Mouse (Mus musculus) CH12.LX (cell line): ENCODE measurements at regions not wholly inside any gene's neighbourhood (a gene's known extent, or its start where the extent isn't known, plus 50 kb on each side); places are given as distances from the start of the nearest gene placed in this dataset.

Experiments
- BHLHE40 ChIP-seq: IDR thresholded peaks from 2 replicates; pipeline ENCODE4 v1.6.1; 2011; ENCODE audit warnings: mild to moderate bottlenecking, low read depth, low read length, improper control_type of control experiment
- CTCF ChIP-seq, 2 experiments: IDR thresholded peaks in 1 of 2; conservative IDR thresholded peaks in 1 of 2; 2 replicates each; pipeline ENCODE4 v1.5.1; 2011 to 2012; ENCODE audit warnings: low read depth in 2 of 2, low read length in 2 of 2, improper control_type of control experiment in 1 of 2, inconsistent platforms in 1 of 2, mild to moderate bottlenecking in 1 of 2, moderate library complexity in 1 of 2
- E2F4 ChIP-seq: IDR thresholded peaks from 2 replicates; pipeline ENCODE4 v1.6.1; 2011; ENCODE audit warnings: low read depth, low read length, improper control_type of control experiment; ENCODE audit not compliant: insufficient replicate concordance
- KAT2A ChIP-seq: IDR thresholded peaks from 2 replicates; pipeline ENCODE4 v1.6.1; 2012; ENCODE audit warnings: low read length, improper control_type of control experiment, inconsistent platforms; ENCODE audit not compliant: insufficient replicate concordance
- MYC ChIP-seq: IDR thresholded peaks from 2 replicates; pipeline ENCODE4 v1.6.1; 2011; ENCODE audit warnings: low read depth, mild to moderate bottlenecking, improper control_type of control experiment, low read length
- RAD21 ChIP-seq: IDR thresholded peaks from 2 replicates; pipeline ENCODE4 v1.6.1; 2011; ENCODE audit warnings: low read depth, mild to moderate bottlenecking, low read length, improper control_type of control experiment, moderate library complexity
- SIN3A ChIP-seq: IDR thresholded peaks from 2 replicates; pipeline ENCODE4 v1.6.1; 2012; ENCODE audit warnings: low read length, improper control_type of control experiment, inconsistent platforms

DNA sequence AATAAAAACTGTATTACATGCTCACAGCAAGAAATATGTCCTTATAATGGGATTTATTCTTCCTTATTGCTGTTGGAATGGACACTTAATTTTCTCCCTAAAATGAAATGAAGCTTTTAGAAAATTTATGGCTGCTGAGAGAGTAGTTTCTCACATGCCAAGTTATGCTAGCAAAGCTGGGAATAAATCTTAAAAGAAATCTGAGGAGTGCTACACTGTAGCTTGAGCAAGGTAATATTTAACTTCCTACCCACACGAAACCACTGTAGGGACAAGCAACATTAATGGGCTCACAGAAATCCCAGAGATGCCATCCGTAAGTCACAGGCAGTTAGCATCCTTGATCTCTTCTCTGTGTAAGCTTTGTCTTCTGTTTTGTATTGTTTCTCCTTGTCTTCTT lies 151.0 kb upstream of the Slc13a1 start:
- TF ChIP-seq CTCF (conservative IDR thresholded peaks at IDR 0.05 in 1 of 2, IDR thresholded peaks at IDR 0.05 in 1 of 2; ENCODE audit: low read depth in 2 of 2, low read length in 2 of 2) (no peak), MYC (no peak), RAD21 (no peak), KAT2A (no peak), E2F4 (no peak), SIN3A (no peak), BHLHE40 (no peak)
